Mouse (Mus musculus) midbrain, embryonic 13.5 days (tissue): ENCODE data around the gene Zc3h12d. TPM values are rescaled to one million over a fixed set of nuclear protein-coding genes. Genes with fewer than 3 reads are reported as not detected.

ENCODE experiments used
- ATAC-seq: fragments of 200-750 bp; cut with Nextera tagmentation; 2 replicates; pipeline ENCODE4 v1.8.0; 2017; ENCODE audit warnings: mild to moderate bottlenecking, moderate TSS enrichment, moderate library complexity
- H3K27ac ChIP-seq: fragments of 300-500 bp; sonication (generic); 2 replicates; pipeline ENCODE4 v1.5.1; 2015; ENCODE audit warnings: inconsistent platforms, mild to moderate bottlenecking, moderate library complexity
- H3K27me3 ChIP-seq: fragments of 300-500 bp; sonication (generic); 2 replicates; pipeline ENCODE4 v1.6.1; 2015; ENCODE audit warnings: mild to moderate bottlenecking, inconsistent platforms
- H3K36me3 ChIP-seq: fragments of 300-500 bp; sonication (generic); 2 replicates; pipeline ENCODE4 v1.6.1; 2015; ENCODE audit warnings: mild to moderate bottlenecking, inconsistent platforms
- H3K4me1 ChIP-seq: fragments of 300-500 bp; sonication (generic); replicated peaks from 2 replicates; pipeline ENCODE4 v1.6.1; 2015; ENCODE audit warnings: inconsistent platforms
- H3K4me2 ChIP-seq: fragments of 300-500 bp; sonication (generic); replicated peaks from 2 replicates; pipeline ENCODE4 v1.6.1; 2015; ENCODE audit warnings: moderate library complexity, mild to moderate bottlenecking, inconsistent platforms
- H3K4me3 ChIP-seq: fragments of 300-500 bp; sonication (generic); replicated peaks from 2 replicates; pipeline ENCODE4 v1.5.1; 2015; ENCODE audit warnings: mild to moderate bottlenecking, inconsistent platforms
- H3K9ac ChIP-seq: fragments of 300-500 bp; sonication (generic); replicated peaks from 2 replicates; pipeline ENCODE4 v1.6.1; 2015; ENCODE audit warnings: mild to moderate bottlenecking, inconsistent platforms
- H3K9me3 ChIP-seq: fragments of 300-500 bp; sonication (generic); 2 replicates; pipeline ENCODE4 v1.6.1; 2016; ENCODE audit warnings: mild to moderate bottlenecking, inconsistent platforms
- WGBS: fragments of 180-500 bp; shearing (Covaris S2); methylation state at CpG from one replicate; pipeline ENCODE4 v1.1.7; 2015; 5-methylcytosine and 5-hydroxymethylcytosine counted together
- polyA plus RNA-seq: library from polyadenylated mRNA; unstranded; fragments of >200 nt; fragmentation: Nextera tagmentation; extraction: Ambion mirVana; gene quantifications from 2 replicates; pipeline ENCODE4 v1.2.1, GENCODE M21; 2015

Zc3h12d gene
- polyA plus RNA-seq, 1 experiment from 2014 or later = 0.08 TPM

DNA sequence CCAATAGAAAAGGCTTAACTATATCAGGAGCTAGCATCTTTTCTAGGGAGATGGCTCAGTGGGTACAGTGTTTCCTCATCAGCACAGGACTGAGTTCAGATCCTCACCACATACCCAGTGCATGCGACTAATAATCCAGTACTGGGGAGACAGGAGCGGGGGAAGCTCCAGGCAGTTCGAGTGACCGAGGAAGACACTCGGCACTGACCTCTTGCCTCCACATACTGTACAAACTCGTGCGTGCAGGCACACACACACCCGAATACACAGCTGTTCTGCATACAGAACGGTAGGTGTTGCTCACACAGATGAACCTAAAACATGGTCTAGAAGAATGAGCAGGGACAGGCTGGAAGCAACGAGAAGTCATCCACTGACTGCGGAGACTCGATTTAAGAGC is 10.3 kb upstream of the Zc3h12d start:
- H3K4me1 ChIP-seq = no peaks in the 10 kb centered on the region
- H3K36me3 ChIP-seq = peaks cover 48% of the 10 kb centered on the region
- H3K4me2 ChIP-seq = no peak overlapping the region
- WGBS = 97% methylated on average over 12 of the region's 12 CpGs
- H3K27ac ChIP-seq = no peak overlapping the region
- no peaks in the 10 kb centered on the region for H3K9me3 ChIP-seq
- H3K4me3 ChIP-seq = no peak overlapping the region
- no peaks in the 10 kb centered on the region for H3K27me3 ChIP-seq
- no peak for ATAC-seq
- no peak overlapping the region for H3K9ac ChIP-seq

DNA sequence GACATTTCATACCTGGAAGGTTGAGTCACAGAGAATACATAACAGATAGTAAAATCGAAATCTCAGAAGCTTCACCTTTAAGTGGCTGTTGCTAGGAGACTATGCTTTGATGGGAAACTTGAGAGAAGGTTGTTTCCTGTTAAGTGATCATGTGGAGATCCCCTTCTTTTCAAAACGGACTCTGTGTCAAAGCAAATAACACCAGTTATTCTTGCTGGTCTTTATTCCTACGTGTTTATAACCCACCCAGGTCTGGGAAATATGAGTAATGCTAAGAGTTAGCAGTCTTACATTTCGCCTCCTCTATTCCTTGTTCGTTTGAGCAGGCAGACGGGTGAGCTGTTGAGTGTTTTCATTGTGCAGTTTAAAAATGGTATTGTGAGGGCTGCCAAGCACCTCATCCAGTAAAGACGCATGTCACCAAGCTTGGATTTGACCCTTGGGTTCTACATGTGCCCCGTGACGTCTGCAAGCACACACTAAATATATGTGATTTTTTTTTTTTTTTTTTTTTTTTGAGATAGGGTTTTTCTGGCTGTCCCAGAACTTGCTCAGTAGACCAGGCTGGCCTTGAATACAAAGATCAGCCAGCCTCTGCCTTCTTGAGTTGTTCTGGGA is 7.5 kb upstream of the Zc3h12d start:
- 88% methylated on average over 9 of the region's 9 CpGs for whole genome bisulfite sequencing
- H3K4me2 ChIP-seq = no peak overlapping the region
- H3K36me3 ChIP-seq = peaks cover 38% of the 10 kb centered on the region
- no peak overlapping the region for H3K4me3 ChIP-seq
- H3K27ac ChIP-seq = no peak overlapping the region
- H3K9ac ChIP-seq = no peak overlapping the region
- no peaks in the 10 kb centered on the region for H3K9me3 ChIP-seq
- no peaks in the 10 kb centered on the region for H3K27me3 ChIP-seq
- ATAC-seq = no peak
- no peaks in the 10 kb centered on the region for H3K4me1 ChIP-seq

DNA sequence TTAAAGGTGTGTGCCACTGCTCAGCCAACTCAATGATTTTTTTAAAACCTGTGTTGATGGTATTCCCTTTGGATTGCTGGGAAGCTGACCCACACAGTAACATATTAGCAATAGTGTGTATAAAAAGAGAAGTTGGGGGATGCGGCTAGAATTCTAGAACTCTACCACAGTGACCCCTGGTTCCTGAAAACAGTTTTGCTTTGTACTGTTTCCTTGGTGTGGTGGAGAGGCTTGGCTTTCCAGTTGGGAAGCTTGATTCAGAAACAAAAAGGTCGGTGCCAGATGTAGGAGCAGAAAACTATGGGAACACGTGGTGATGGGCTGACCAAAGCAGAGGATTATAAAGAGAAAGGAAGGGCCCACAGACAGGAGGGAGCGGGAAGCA is 7.0 kb upstream of the Zc3h12d start:
- peaks cover 35% of the 10 kb centered on the region for H3K36me3 ChIP-seq
- no peaks in the 10 kb centered on the region for H3K27me3 ChIP-seq
- H3K27ac ChIP-seq = no peak overlapping the region
- no peak for ATAC-seq
- 84% methylated on average over 4 of the region's 4 CpGs for WGBS
- no peak overlapping the region for H3K4me3 ChIP-seq
- no peak overlapping the region for H3K4me2 ChIP-seq
- H3K9ac ChIP-seq = no peak overlapping the region
- H3K9me3 ChIP-seq = no peaks in the 10 kb centered on the region
- no peaks in the 10 kb centered on the region for H3K4me1 ChIP-seq

DNA sequence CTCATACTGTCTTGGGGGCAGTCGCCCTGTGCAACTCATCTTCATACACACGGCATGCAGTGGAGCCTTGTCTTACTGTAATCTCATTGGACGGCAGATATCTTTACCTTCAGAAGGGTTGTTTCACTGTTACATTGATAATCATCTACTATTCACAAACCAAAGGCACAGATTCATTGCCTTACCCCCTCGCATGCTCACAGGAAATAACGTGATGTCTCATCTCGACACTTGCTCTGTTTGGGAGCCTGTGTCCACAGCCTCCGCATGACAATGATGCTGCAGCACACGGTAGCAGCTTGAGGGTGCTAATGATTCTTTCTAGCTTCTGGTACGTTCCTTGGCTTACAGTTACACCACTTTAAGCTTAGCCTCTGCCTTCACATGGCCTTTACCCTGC is 6.2 kb upstream of the Zc3h12d start:
- H3K4me1 ChIP-seq = no peaks in the 10 kb centered on the region
- no peak overlapping the region for H3K4me2 ChIP-seq
- no peak overlapping the region for H3K27ac ChIP-seq
- H3K27me3 ChIP-seq = no peaks in the 10 kb centered on the region
- no peak overlapping the region for H3K4me3 ChIP-seq
- H3K36me3 ChIP-seq = peaks cover 31% of the 10 kb centered on the region
- no peaks in the 10 kb centered on the region for H3K9me3 ChIP-seq
- ATAC-seq = no peak
- 94% methylated on average over 9 of the region's 9 CpGs for WGBS
- H3K9ac ChIP-seq = no peak overlapping the region

DNA sequence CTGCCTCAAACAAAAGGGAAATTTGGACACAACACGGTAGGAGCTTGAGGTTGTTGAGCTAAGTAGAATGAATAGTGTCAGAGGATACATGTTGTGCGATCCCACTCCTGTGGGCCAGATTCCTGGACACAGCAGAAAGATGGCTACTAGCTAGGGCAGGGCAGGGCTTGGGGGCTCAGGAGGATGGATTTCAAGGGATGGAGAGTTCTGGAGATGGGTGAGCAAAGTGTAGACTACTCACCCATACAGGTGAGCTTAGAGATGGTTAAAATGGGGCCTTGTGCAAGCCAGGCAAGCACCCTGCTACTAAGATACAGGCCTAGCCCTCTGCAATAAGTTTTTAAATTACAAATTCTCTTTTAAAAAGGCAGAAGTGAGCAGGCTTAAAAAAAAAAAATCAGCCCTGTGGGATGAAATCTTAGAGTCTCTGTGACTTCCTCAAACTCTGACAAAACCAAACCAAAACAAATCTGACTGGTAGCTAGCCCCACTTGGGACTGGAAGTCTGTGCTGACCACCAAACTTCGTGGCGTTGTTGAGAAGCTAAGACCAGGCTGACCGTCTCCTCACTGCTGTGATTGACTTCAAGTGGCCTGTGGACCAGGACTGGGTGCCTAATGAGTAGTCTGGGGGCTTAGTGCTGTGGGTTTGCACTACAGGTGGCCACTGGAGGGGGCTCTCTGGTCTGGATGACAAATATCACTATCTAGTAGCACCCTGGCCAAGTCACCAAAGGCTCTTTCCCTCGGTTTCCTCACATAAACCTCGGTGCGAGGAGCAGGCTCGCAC is 1.3 kb downstream of the Zc3h12d start:
- H3K9ac ChIP-seq = no peak overlapping the region
- no peaks in the 10 kb centered on the region for H3K27me3 ChIP-seq
- H3K9me3 ChIP-seq = no peaks in the 10 kb centered on the region
- no peak overlapping the region for H3K4me3 ChIP-seq
- ATAC-seq = no peak
- H3K27ac ChIP-seq = no peak overlapping the region
- H3K4me2 ChIP-seq = no peak overlapping the region
- no peaks in the 10 kb centered on the region for H3K36me3 ChIP-seq
- H3K4me1 ChIP-seq = 0 out of 2 replicates have a peak, but pooled peaks cover 7% of the 10 kb centered on the region
- WGBS = 84% methylated on average over 9 of the region's 9 CpGs

DNA sequence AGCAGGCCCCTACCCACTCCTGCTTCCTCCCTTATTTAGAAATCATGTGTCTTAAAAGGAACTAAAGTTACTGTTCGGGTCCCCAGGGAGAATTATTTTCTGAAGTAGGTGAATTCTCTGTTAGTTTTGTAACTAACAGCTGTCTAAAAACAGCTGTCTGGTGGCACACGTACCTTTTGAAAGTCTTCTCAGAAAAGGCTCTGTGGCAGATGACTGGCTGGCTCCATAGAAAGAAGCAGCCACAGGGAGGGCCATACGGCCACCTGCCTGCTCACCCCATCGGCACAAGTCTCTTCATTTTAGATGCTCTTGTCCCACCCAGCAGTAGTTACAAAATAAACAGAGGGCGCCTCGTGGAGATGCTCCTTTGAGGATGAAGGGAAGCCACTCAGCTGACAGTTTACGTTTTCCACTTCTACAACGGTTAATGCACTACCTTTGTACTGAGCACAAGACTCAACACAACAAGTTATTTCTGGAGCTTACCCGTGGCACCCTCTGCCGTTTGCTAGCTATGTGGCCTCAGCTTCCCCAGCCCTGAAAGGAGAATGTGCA is 2.5 kb downstream of the Zc3h12d start:
- no peak for ATAC-seq
- 80% methylated on average over 10 of the region's 10 CpGs for WGBS
- no peaks in the 10 kb centered on the region for H3K36me3 ChIP-seq
- no peaks in the 10 kb centered on the region for H3K27me3 ChIP-seq
- 0 out of 2 replicates have a peak, but pooled peaks cover 7% of the 10 kb centered on the region for H3K4me1 ChIP-seq
- no peak overlapping the region for H3K4me2 ChIP-seq
- H3K27ac ChIP-seq = no peak overlapping the region
- no peak overlapping the region for H3K4me3 ChIP-seq
- H3K9ac ChIP-seq = no peak overlapping the region
- H3K9me3 ChIP-seq = no peaks in the 10 kb centered on the region

DNA sequence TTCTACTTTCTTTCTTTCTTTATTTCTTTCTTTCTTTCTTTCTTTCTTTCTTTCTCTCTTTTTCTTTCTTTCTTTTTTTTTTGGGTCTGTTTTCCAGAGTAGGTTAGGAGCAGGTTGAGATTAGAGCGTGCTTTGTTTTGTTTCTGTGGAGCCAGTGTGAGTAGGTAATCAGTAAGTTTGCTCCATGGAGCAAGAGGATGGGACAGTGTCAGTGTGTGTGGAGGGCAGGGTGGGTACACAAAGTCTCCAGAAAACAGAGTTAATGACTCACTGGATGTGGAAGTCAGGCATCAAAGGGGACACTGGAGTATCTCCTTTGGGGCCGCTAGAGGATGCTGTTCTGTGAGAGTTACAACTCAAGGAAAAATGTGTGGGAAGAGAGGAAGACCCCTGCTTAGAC is 4.6 kb downstream of the Zc3h12d start:
- Histone ChIP-seq H3K27me3 (no peaks in the 10 kb centered on the region), H3K9me3 (no peaks in the 10 kb centered on the region), H3K27ac (no peak overlapping the region), H3K4me3 (no peak overlapping the region), H3K36me3 (no peaks in the 10 kb centered on the region), H3K9ac (no peak overlapping the region), H3K4me2 (no peak overlapping the region), H3K4me1 (0 out of 2 replicates have a peak, but pooled peaks cover 5% of the 10 kb centered on the region)
- no peak for ATAC-seq
- WGBS = 80% methylated on average over 2 of the region's 2 CpGs

DNA sequence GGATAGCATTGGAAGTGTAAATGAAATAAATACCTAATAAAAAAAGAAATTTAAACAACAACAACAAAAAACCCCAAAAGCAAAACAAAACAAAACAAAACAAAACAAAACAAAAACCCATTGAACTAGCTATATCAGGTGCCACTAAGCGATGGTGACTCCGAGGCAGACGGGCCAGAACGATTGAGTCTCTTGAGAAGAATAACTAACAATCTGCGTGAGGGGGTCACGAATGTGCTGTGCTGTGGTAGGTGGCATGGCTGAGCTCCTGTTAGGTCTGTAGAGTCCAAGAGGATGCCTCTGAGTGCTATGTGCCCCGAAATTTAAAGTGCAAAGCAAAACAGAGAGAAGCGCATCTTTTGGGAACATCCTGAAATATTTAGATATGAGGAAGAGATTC is 5.2 kb downstream of the Zc3h12d start:
- WGBS = 93% methylated on average over 8 of the region's 8 CpGs
- Histone ChIP-seq H3K4me2 (no peak overlapping the region), H3K4me1 (no peaks in the 10 kb centered on the region), H3K4me3 (no peak overlapping the region), H3K9me3 (no peaks in the 10 kb centered on the region), H3K27me3 (no peaks in the 10 kb centered on the region), H3K36me3 (no peaks in the 10 kb centered on the region), H3K9ac (no peak overlapping the region), H3K27ac (no peak overlapping the region)
- no peak for ATAC-seq

DNA sequence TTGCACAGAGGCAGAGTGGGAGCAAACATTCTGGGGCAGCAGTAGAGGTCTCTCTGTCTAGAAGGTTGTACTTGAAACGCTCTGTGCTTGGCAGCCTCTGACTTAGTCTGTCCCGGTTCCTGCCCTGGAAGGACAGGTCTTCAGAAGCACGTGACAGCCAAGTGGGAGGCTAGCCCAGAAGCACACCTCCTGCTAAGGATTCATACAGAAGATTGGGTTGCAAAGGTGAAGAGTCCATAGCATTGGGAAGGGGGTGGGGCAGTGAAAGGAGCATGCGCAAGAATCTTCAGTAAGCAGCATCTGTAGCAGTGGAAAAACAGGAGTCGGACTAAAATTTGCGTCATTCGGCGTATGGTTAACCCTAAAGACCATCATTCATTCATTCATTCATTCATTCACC is 5.8 kb downstream of the Zc3h12d start:
- no peak for ATAC-seq
- H3K27me3 ChIP-seq = no peaks in the 10 kb centered on the region
- H3K9ac ChIP-seq = no peak overlapping the region
- 92% methylated on average over 8 of the region's 8 CpGs for WGBS
- H3K27ac ChIP-seq = no peak overlapping the region
- no peak overlapping the region for H3K4me3 ChIP-seq
- H3K9me3 ChIP-seq = no peaks in the 10 kb centered on the region
- H3K4me2 ChIP-seq = no peak overlapping the region
- no peaks in the 10 kb centered on the region for H3K4me1 ChIP-seq
- H3K36me3 ChIP-seq = no peaks in the 10 kb centered on the region

DNA sequence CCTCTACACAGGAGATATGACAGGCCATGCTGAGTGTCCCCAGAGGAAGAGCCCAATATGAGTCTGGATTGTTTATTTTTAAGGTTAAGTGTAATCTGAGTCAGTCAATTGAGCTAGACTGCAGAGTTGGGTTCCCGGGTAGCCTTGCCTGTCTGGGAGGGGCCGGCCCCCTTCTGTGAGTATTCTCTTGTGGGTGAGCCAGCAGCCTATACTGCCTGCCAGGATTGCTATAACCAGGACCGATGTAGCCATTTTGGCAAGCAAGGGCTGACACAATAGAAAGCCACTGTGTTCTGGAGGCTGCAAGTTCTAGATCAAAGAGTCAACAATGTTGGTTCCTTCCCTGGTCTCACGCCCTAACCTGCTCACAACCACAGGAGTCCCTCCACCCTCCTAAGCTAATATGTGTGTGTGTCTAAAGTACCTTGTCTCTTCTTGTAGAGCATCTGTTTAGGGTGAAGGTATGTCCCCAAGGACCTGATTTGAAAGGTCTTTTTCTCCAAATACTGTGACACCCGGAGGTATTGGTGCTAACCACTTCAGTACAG is 6.7 kb downstream of the Zc3h12d start:
- H3K4me2 ChIP-seq = no peak overlapping the region
- 94% methylated on average over 5 of the region's 5 CpGs for WGBS
- H3K27me3 ChIP-seq = no peaks in the 10 kb centered on the region
- H3K27ac ChIP-seq = no peak overlapping the region
- ATAC-seq = no peak
- no peaks in the 10 kb centered on the region for H3K4me1 ChIP-seq
- H3K36me3 ChIP-seq = no peaks in the 10 kb centered on the region
- no peak overlapping the region for H3K9ac ChIP-seq
- no peaks in the 10 kb centered on the region for H3K9me3 ChIP-seq
- no peak overlapping the region for H3K4me3 ChIP-seq

DNA sequence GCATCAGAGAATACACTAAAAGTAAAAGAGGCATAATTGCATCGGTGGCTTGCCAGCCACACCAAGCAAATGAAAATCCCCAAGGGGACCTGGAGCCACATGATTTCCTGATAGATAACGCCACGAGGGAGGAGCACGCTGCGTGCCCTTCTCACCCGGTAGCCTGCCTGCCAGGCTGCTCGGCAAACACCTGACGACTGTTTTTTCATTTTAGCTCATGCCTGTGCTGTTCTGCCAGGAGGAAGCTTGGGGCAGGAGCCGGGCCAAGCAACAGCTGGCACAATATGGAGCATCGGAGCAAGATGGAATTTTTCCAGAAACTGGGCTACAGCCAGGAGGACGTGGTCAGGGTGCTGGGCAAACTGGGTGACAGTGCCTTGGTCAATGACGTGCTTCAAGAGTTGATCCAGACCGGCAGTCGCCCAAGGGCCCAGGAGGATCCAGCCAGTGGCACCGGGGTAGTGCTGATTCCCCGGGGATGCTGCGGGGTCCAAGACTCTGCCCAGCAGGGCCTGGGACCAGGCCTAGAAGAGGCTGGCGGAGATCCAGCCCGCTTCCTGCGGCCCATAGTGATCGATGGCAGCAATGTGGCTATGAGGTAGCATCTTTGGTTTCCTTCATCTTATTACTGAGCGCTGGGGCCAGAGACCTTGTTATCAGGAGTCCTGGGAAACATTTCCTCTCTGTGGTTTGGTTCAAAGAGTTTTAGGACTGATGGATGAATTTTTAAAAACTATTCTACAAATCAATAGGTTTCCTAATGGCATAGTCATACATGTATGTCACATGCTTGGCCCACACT is 7.5 kb downstream of the Zc3h12d start:
- no peak overlapping the region for H3K4me3 ChIP-seq
- no peaks in the 10 kb centered on the region for H3K27me3 ChIP-seq
- H3K9ac ChIP-seq = no peak overlapping the region
- 91% methylated on average over 22 of the region's 22 CpGs for WGBS
- no peak overlapping the region for H3K4me2 ChIP-seq
- no peaks in the 10 kb centered on the region for H3K36me3 ChIP-seq
- no peak for ATAC-seq
- H3K9me3 ChIP-seq = no peaks in the 10 kb centered on the region
- no peaks in the 10 kb centered on the region for H3K4me1 ChIP-seq
- H3K27ac ChIP-seq = no peak overlapping the region

DNA sequence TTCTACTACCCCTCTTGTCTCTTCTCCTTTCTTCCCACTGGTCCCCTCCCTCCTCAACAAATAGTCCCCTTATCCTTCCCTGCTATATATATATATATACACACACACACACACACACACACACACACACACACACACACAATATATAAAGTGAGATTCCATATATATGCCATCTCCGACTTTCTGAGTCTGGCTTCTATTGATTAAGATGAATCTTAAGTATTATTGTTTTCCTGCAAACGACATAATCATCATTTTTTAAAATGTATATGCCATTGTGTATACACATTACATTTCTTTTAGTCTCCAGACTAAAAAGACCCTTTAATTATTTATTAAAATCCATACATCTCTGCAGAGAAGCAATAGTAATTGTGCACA is 8.1 kb downstream of the Zc3h12d start:
- no peaks in the 10 kb centered on the region for H3K9me3 ChIP-seq
- 82% methylated on average over 2 of the region's 2 CpGs for WGBS
- no peak overlapping the region for H3K9ac ChIP-seq
- no peaks in the 10 kb centered on the region for H3K27me3 ChIP-seq
- no peak overlapping the region for H3K4me2 ChIP-seq
- no peak overlapping the region for H3K4me3 ChIP-seq
- no peak for ATAC-seq
- H3K27ac ChIP-seq = no peak overlapping the region
- H3K36me3 ChIP-seq = no peaks in the 10 kb centered on the region
- no peaks in the 10 kb centered on the region for H3K4me1 ChIP-seq
